Mouse (Mus musculus) liver, postnatal 0 days (tissue): Measurements from ENCODE around the gene Ankrd44.
"Not testable (repeated sequence)": the region's sequence is repeated elsewhere in the genome, so short reads cannot be mapped to it uniquely, and the experiment has no call there.

ENCODE experiments used
- CTCF ChIP-seq: sonication (generic); IDR thresholded peaks from 2 replicates; pipeline ENCODE4 v1.5.1; 2016; ENCODE audit warnings: antibody characterized with exemption, low read depth
- EP300 ChIP-seq: IDR thresholded peaks from 2 replicates; pipeline ENCODE4 v1.6.1; 2016; ENCODE audit warnings: antibody characterized with exemption, low read depth, mild to moderate bottlenecking

DNA sequence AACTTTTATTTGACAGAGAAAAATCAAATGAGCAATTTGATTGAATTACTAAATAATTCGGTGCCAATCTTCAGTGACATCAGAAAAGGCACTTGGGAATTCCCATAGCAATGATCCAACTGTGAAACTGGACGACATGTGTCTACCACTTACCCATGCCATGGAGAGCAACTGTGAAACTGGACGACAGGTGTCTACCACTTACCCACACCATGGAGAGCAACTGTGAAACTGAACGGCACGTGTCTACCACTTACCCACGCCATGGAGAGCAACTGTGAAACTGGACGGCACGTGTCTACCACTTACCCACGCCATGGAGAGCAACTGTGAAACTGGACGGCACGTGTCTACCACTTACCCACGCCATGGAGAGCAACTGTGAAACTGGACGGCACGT is 30.8 kb upstream of the Ankrd44 start:
- not testable (repeated sequence) for TF ChIP-seq EP300, CTCF
